Mouse (Mus musculus): Measurements from ENCODE around the gene Nol4l. TPM values are rescaled to one million over a fixed set of nuclear protein-coding genes. Genes with fewer than 3 reads are reported as not detected.

Nol4l gene
- total RNA-seq, 2 experiments from 2014 or later, result 1.8 to 6.1 TPM

- ATAC-seq (replicated peaks; ENCODE audit: low FRiP score, poor library complexity, severe bottlenecking), result no peak
Measured at GRCm38 (mm10) chr2:153544771-153545170, 15.0 kb upstream of the Nol4l start.

- ATAC-seq (replicated peaks; ENCODE audit: low FRiP score, poor library complexity, severe bottlenecking), result no peak
Measured at GRCm38 (mm10) chr2:153543911-153544730, 14.3 kb upstream of the Nol4l start.

GRCm38 (mm10) chr2:153542936-153543668 is 13.3 kb upstream of the Nol4l start:
- no peak for ATAC-seq (replicated peaks; ENCODE audit: low FRiP score, poor library complexity, severe bottlenecking)

- no peak for ATAC-seq (replicated peaks; ENCODE audit: low FRiP score, poor library complexity, severe bottlenecking)
Measured at GRCm38 (mm10) chr2:153538898-153539297, 9.1 kb upstream of the Nol4l start.

DNA sequence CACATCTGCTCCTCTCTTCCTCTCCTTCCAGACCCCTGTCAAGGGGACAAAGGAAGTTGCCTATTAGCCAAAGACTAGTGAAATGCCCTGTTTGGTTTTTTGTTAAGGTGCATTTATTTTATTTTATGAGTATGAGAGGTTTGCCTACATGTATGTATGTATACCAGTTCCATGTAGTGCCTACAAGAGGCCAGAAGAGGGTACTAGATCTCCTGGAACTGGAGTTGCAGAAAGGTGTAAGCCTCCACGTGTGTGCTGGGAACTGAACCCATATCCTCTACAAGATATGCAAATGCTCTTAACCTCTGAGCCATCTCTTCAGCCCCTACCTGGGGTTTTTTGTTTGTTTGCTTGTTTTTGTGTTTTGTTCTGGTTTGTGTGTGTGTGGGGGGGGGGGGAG is 4.2 kb upstream of the Nol4l start:
- no peak for ATAC-seq (replicated peaks; ENCODE audit: low FRiP score, poor library complexity, severe bottlenecking)

DNA sequence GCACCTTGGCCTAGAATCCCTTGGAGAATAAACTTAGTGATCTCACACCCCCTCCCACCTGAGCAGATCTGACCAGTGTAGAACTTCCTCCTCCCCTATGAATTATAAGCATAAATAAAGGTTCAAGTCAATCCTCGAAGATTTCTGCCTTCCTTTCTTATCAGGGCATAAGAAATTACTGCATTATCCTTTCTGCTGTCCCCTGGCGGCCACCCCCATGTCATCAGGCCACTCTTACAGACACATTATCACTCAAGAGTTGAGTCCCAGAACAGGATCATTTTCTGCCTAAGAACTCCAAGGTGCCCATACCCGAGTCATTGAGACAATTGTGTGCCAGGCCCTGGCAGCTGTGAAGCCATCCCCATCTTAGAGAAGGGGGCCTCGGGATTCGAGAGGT is 1.2 kb upstream of the Nol4l start:
- no peak for ATAC-seq (replicated peaks; ENCODE audit: low FRiP score, poor library complexity, severe bottlenecking)

DNA sequence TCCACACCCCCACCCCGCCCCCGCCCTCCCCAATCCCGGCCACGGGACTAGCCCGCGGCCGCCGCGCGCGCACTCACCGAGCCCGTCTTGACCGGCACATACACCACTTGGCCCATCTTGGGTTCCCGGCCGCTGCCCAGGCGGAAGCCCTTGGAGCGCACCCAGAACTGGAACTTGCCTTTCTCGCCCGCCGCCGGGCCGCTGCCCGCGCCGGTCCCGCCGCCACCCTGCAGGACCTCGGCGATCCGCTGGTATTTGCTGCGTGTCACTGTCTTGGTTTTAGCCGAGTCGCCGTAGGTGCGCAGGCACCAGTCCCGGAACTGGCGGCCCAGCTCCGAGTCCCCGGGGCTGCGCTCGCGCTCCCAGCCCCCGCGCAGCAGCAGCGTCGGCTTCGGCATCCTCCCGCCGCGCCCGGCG is 398 bp downstream of the Nol4l start:
- ATAC-seq (replicated peaks; ENCODE audit: low FRiP score, poor library complexity, severe bottlenecking), result no peak

DNA sequence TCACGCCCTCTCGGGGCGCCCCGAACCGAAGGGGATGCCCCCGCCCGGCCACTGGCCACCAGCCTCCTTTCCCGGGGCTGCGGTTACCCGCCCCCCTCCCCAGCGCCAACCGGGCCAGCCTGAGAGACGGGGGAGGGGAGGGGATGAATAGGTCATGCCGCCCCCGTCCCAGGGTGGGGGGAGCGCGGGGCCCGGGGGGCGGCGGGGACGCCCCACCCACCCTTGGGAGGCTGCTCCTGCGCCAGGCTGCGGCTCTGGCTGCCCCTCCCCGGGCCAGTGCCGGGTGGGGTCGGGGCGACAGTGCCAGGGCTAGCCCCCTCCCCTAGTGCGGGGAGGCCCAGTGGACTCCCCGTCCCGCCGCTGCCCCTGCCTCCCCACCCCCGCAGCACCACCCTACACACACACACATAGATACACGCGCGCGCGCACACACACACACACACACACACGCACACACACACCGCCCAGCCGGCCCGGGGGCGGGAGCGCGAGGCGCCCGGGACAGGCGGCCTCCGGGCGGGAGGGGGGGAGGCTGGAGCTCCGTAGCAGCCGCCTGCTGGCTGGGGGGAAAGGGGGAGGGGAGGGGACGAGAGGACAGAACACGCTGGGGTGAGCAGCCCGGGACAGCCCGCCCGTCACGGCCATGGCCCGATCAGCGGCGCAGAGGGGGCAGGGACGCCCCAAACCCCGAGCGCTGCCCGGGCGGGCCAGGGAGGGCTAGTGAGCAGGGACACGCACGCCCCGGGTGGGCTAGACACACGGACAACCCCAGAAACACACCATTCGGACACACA is 1.0 kb downstream of the Nol4l start:
- ATAC-seq (replicated peaks; ENCODE audit: low FRiP score, poor library complexity, severe bottlenecking), result no peak

- ATAC-seq (replicated peaks; ENCODE audit: low FRiP score, poor library complexity, severe bottlenecking), result no peak
Measured at GRCm38 (mm10) chr2:153527580-153528531, 1.9 kb downstream of the Nol4l start.

DNA sequence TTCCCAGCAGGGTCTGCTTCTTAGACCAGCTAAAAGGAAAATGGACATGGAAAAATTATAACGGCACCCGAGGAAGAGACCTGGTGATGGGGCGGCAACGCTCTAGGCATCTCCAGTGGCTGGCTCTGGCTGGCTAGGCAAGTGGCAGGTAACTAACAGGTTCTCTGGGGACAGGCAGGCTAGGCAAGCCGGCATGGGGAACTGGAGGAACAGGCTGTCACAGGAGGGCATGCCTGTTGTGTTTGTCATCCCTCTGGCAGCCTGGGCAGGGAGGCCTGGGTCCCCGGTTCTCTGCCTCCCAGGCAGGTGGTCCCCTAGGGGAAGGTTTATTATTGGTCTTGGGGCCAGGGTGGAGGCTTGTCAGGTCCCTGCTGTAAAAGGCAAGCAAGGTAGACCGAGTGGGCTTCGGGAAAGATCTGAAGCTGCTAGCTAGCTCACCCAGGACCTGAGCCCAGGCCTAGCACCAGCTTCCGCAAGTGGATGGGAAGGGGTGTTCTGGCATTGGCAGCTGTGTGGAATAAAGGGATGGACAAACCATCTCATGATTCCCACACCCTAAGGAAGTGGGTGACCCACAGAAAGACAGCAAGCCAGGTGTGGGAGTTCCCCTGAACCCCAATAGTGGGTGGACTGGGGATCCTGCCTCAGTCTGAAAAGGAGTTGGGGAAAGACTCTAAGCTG is 2.8 kb downstream of the Nol4l start:
- ATAC-seq (replicated peaks; ENCODE audit: low FRiP score, poor library complexity, severe bottlenecking), result no peak

- peak; percentile 21; the same call in 1 of the 2 replicates for ATAC-seq (replicated peaks; ENCODE audit: low FRiP score, poor library complexity, severe bottlenecking)
Measured at GRCm38 (mm10) chr2:153525906-153526311, 3.9 kb downstream of the Nol4l start.

- ATAC-seq (replicated peaks; ENCODE audit: low FRiP score, poor library complexity, severe bottlenecking), result no peak
Measured at GRCm38 (mm10) chr2:153524727-153525126, 5.0 kb downstream of the Nol4l start.

- no peak for ATAC-seq (replicated peaks; ENCODE audit: low FRiP score, poor library complexity, severe bottlenecking)
Measured at GRCm38 (mm10) chr2:153523656-153524055, 6.1 kb downstream of the Nol4l start.

DNA sequence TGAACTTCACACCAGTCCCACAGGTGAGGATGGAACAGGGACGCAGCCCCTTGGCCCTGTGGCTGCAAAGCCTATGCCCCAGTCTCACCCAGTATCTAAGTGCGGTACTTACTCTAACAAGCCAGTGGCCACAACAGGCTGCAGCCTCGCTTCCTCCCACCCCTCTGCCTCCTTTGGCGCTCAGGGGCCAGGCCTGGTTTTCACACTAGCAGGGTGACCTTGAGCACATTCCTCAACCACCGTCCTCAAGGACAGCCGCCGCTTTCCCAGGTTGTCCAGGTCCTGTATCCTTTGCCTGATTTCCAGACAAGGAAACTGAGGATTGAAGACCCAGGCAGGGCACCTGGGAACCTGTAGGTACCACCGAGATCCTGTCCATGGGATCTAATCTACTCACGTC is 6.6 kb downstream of the Nol4l start:
- no peak for ATAC-seq (replicated peaks; ENCODE audit: low FRiP score, poor library complexity, severe bottlenecking)

DNA sequence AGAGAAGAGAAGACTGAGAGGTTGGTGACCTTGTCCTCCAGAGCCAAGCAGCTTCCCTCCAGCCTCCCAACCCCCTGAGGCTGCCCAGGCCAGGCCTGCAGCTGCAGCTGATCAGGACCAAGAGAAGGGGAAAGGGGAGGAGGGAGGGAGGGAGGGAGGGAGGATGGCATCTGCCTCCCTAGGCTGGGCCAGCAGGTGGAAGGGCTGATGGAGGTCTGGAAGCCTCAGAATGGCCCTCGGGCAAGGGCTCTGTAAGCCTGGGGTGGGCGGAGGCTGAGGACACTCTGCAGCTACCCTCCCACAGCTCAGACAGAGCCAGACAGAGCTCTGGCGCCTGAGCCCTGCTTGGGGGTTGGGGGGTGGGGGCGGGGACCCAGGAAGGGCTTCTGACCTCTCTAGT is 7.5 kb downstream of the Nol4l start:
- ATAC-seq (replicated peaks; ENCODE audit: low FRiP score, poor library complexity, severe bottlenecking), result no peak

GRCm38 (mm10) chr2:153520057-153520456 is 9.7 kb downstream of the Nol4l start:
- ATAC-seq (replicated peaks; ENCODE audit: low FRiP score, poor library complexity, severe bottlenecking), result peak; percentile 64

DNA sequence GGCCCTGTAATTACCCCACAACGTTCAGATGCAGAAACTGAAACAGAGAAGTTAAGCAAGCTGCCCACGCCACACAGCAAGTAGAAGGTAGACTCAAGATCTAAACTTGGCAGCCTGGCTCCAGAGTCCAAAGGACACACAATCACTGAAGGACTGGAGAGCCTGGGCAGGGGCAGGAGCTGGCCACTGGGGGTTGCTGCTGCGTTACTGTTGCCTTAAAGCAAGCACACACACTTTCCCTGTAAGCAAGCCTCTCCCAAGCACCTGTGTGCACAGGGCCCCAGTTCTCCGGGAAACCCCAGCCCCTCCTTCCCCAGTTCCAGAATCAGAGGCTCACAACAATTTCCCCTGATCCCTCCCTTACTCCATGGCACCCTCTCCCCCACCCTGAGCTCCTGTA is 12.8 kb downstream of the Nol4l start:
- no peak for ATAC-seq (replicated peaks; ENCODE audit: low FRiP score, poor library complexity, severe bottlenecking)

DNA sequence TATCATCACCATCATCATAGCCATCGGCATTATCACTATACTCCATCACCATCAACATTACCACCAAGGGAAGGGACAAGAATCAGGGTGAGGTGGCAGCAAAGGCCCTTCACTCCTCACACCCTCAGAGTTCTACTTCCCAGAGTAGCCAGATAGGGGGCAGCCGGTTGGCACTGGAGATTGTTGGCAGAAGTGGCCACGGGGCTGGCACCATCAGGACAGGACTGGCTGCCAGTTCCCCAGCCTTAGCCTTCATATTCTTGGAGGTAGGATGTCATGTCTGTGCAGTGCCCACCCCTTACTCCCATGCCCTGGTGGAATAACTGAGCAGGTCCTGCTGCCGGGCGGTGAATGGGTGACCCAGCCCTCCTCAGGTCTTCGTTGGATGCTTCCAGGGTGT is 14.2 kb downstream of the Nol4l start:
- no peak for ATAC-seq (replicated peaks; ENCODE audit: low FRiP score, poor library complexity, severe bottlenecking)
